Mouse (Mus musculus): ENCODE measurements around the gene Dstyk. TPM values are rescaled to one million over a fixed set of nuclear protein-coding genes. Genes with fewer than 3 reads are reported as not detected.

Gene Dstyk
- 42.0 and 42.7 TPM in 2 replicates for total RNA-seq (2017)

- ATAC-seq (ENCODE audit: extremely low read depth, insufficient number of reproducible peaks, low FRiP score, poor library complexity, severe bottlenecking) = peak; percentile 82
Observed at GRCm38 (mm10) chr1:132417319-132418251, at the start of gene Dstyk. TSS of gene Dstyk (plus strand) at chr1:132417555.

DNA sequence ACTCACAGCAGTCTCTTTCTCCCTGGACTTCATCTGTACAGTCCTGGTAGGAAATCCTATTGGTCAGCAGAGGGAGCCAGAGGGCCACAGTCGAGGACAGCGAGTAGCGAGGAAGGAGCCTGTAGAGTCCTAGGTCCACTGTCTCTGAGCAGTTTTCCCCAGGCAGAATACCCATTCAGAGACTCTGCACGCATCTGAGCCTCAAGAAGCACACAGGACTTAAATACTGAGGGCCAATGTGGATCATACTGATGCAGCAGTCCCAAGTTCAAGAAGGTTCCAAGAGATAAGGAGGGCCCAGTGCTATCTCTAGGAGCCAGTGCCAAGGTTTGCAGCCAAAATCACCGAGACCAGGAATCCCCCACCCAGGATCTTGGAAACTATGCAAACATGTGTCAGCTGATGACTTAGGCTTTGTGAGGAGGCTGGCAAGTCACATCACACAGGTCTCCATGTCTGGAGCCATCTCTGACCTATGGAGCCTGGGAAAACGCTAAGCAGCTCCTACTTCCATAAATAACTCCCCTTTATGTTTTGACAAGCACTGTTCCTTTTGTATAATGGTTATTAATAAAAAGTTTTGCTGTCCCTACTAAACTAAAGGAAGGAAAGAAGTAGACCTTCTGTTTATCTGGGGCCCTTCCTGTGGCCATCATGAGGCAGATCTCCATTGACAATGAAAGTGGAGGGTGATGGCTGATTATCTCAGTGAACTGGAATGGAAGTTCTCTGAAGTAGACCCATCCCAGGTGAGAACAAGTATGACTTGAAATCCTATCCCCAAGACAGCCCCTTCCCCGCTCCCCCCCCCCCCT, 49.5 kb upstream of the Dstyk start:
- ATAC-seq (ENCODE audit: extremely low read depth, insufficient number of reproducible peaks, low FRiP score, poor library complexity, severe bottlenecking) = peak; percentile 79

DNA sequence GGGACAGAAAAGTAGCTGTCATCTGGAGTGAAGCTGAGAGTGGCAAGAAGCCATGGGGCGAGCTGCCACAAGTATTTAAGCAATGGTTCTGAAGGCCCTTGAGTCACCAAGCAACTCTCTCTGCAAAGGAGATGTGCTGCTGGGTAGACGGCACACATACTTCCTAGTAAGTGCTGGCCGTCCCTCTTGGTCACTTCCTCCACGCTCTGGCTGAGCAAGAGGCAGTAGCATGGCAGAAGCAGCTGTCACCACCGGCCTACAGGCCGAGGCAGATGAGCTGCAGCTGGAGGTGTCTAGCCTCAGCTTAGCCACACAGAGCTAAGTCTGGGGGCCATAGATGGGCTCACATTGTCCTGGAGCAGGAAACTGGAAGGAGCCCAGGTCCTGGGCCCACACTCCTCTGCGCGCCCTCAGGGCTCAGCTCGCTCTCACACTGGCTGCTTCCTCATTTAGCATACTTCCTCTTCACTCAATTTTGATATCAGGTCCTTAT, 46.6 kb upstream of the Dstyk start:
- ATAC-seq (ENCODE audit: extremely low read depth, insufficient number of reproducible peaks, low FRiP score, poor library complexity, severe bottlenecking) = peak; percentile 51

DNA sequence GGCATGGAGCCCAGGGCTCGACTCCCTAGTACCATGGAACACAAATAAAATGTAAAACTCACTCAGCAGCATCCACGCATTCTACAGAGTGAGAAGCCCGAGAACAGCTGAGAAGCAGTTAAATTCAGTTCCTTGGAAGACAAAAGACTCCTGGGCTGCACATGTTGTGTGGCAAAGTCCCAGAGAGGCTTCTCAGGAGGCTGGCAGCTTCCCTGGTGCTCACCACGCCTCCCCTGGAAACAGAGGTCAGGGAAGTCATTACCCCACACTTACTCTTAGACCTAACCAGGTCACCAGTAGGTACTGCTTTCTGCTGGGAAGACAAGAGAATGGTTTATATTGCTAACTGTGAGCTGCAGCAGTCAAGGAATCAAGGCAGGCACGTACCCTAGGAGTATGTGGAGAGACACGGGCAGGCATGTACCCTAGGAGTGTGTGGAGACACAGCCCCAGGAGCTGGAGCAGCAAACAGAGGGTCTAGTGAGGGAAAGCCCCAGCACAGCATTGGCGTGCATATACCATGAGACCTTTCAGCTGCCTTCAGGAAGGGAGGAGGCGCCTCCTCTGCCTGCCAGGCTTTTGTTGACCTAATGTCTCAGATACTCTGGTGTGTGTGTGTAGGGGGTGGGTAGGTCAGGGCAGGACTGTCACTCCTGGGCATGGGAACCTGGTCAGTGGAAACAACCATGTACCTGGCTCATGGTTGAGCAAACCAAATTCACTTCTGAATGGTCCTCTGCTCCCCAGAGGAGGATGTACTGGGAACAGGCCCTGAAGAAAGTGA, 45.9 kb upstream of the Dstyk start:
- ATAC-seq (ENCODE audit: extremely low read depth, insufficient number of reproducible peaks, low FRiP score, poor library complexity, severe bottlenecking) = no peak

- ATAC-seq (ENCODE audit: extremely low read depth, insufficient number of reproducible peaks, low FRiP score, poor library complexity, severe bottlenecking) = no peak
Observed at GRCm38 (mm10) chr1:132372354-132372753, 45.0 kb upstream of the Dstyk start.

- ATAC-seq (ENCODE audit: extremely low read depth, insufficient number of reproducible peaks, low FRiP score, poor library complexity, severe bottlenecking) = no peak
Observed at GRCm38 (mm10) chr1:132372896-132373534, 44.3 kb upstream of the Dstyk start.

DNA sequence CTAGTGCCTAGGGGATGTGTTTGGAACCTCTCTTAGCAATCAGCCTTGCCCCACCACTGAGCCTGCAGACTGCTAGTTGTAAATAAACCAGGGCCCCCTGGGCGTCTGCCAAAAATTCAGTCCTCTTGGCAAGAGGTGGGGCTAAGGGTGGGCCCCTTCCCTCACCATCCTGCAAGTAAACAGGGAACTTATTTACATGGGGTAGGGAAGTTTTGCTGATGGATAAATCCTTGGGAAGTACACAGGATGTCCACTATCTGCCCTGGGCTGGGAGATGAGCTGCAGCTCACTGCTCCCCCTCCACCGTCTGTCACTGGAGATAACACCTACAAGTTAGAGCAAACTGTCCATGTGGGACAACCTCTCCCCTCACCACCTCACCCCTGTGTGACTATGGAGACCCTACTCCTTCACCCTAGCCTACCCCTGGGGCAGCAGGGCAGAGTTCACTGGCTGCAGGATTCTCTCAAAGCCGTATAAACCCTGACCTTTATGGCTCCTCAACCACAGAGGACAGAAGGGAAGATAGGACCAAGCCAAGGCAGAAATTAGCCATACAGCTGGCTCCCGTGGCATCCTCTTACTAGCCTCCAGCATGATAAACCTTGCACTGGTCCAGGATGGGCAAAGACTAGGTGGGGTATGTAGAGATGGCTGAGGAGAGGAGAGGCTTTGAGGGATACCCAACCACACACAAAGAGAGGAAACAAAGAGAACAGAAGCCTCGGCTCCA, 43.0 kb upstream of the Dstyk start:
- ATAC-seq (ENCODE audit: extremely low read depth, insufficient number of reproducible peaks, low FRiP score, poor library complexity, severe bottlenecking) = no peak

DNA sequence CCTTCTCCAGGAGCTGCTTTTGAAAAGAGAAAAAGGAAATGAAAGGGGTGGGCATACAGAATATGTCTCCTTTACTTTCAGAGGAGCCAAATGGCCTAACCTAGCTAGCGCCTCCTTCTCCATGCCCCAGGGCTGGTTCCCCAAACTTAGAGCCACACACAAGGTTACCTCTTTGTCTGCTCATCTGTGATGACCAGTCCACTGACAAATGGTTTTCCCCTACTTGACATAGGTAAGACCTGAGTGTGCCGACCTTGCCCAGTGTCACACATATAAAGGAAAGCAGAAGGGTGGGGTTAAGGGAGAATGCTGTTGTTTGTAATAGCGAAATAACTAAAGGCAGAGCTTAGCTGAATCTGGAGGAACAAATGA, 42.5 kb upstream of the Dstyk start:
- no peak for ATAC-seq (ENCODE audit: extremely low read depth, insufficient number of reproducible peaks, low FRiP score, poor library complexity, severe bottlenecking)

- ATAC-seq (ENCODE audit: extremely low read depth, insufficient number of reproducible peaks, low FRiP score, poor library complexity, severe bottlenecking) = no peak
Observed at GRCm38 (mm10) chr1:132375256-132375655, 42.1 kb upstream of the Dstyk start.

DNA sequence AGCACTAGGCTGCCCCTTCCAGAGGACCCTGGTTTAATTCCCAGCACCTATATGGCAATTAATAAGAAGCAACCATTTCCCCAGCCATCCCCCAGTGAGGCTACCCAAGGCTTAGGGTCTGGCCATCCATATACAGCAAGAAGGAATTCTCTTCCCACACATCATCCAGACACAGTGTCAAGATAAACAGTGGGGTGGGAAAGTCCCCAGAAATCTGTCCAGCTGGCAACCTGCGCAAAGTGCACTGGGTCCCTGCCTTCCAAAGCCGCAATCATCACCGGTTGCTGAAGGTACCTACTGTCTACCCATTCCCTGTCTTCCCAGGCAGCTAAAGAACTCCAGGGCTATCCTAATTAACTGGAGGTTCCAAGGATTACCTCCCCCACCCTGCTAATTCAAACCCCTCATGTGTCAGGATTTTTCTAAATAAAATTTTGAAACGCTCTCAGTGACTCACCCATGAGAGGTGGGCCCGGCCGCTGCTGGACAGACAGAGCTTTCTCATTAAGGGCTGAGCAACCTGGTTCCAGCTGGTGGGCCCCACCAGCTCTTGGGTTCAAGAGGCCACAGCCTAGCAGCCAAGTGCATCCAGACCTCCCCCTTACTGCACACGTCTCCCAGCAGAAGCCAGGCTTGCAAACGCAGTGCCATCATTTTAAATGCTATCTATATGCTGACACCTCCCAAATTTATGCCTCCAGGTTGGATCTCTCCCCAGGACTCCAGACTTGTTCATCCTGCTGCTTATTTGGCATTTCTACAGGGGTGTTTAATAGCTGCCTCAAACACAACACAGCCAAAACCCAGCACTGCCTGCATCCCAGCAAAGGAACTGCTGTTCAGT, 40.9 kb upstream of the Dstyk start:
- no peak for ATAC-seq (ENCODE audit: extremely low read depth, insufficient number of reproducible peaks, low FRiP score, poor library complexity, severe bottlenecking)

GRCm38 (mm10) chr1:132377055-132377365, 40.3 kb upstream of the Dstyk start:
- no peak for ATAC-seq (ENCODE audit: extremely low read depth, insufficient number of reproducible peaks, low FRiP score, poor library complexity, severe bottlenecking)

DNA sequence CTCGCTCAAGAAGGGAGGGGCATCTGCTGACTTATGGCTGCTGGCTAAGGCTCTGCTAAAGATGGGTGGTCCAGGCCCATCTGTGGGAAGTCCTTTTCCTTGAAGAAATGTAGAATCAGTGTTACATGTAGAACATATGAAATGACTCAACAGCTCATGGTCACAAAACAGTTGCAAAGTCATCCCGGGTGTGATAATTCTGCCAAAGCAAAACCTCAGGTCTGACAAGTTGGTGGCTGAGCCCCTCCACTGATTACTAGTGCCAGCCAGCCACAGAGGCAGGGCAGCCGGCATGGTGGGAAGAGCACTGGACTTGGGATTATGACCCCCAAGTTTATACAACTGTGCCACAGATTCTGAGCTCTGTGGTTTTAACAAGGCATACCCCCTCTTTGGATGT, 39.5 kb upstream of the Dstyk start:
- no peak for ATAC-seq (ENCODE audit: extremely low read depth, insufficient number of reproducible peaks, low FRiP score, poor library complexity, severe bottlenecking)

GRCm38 (mm10) chr1:132380550-132381100, 36.7 kb upstream of the Dstyk start:
- no peak for ATAC-seq (ENCODE audit: extremely low read depth, insufficient number of reproducible peaks, low FRiP score, poor library complexity, severe bottlenecking)

GRCm38 (mm10) chr1:132381929-132382328, 35.4 kb upstream of the Dstyk start:
- ATAC-seq (ENCODE audit: extremely low read depth, insufficient number of reproducible peaks, low FRiP score, poor library complexity, severe bottlenecking) = no peak

DNA sequence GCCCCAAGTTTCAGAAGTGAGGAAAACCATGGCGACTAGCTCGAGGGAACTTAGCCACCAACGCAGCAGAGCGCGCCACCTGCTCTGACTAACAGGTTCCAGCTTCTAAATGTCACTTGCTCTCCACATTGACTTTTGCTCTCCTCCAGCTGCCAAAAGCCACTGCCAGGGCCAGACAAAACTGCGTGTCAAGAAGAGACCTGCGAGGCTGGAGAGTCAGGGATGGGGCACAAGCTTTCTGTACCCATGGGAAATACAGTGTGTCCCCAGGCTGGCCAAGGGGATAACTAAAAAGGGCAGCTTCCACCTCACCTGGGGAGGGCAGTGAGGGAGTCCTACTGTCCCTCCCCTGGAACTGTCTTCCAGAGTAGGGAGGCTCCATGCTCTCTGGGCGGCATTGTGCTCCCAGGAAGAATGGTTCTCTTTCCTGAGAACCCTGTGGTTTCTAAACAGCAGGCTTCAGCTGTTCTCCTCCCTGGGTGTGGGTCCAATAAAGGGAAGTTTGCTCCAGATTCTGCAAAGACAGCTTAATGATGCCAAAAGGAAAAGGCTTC, 33.3 kb upstream of the Dstyk start:
- no peak for ATAC-seq (ENCODE audit: extremely low read depth, insufficient number of reproducible peaks, low FRiP score, poor library complexity, severe bottlenecking)

DNA sequence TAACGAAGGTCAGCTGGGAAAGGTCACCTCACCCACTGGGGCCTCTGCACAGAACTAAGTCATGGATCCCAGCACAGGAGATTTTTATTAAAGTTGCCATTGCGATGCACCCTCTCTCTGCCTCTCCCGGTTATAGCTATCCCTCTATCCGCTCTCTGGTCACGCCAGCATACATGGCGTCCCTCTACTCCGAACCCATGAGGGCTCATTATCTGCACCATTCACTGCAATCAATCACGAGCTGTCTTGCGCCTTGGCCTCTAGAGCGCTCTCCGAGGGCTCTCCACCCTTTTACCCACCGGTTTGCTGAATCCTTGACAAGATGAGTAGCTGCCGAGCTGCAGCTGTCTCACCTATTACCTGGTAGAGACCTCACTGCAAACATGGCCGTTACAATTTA, 32.1 kb upstream of the Dstyk start:
- ATAC-seq (ENCODE audit: extremely low read depth, insufficient number of reproducible peaks, low FRiP score, poor library complexity, severe bottlenecking) = no peak

GRCm38 (mm10) chr1:132385711-132386110, 31.6 kb upstream of the Dstyk start:
- no peak for ATAC-seq (ENCODE audit: extremely low read depth, insufficient number of reproducible peaks, low FRiP score, poor library complexity, severe bottlenecking)

All from neutrophil, adult 5-6 weeks (primary cell).